Mouse (Mus musculus) bone marrow, adult 2 months (tissue): Measurements from ENCODE around the gene Cluh. TPM values are rescaled to one million over a fixed set of nuclear protein-coding genes. Genes with fewer than 3 reads are reported as not detected.

Source experiments
- H3K27ac ChIP-seq: fragments of 200-500 bp; 2 replicates; pipeline ENCODE4 v1.5.1; 2012; ENCODE audit warnings: low read depth, mild to moderate bottlenecking, control low read depth, inconsistent platforms, low read length; ENCODE audit not compliant: control insufficient read depth, poor library complexity, insufficient read depth
- H3K4me1 ChIP-seq: fragments of 200-500 bp; 2 replicates; pipeline ENCODE4 v1.6.1; 2011; ENCODE audit warnings: low read length; ENCODE audit not compliant: control insufficient read depth, insufficient read depth
- H3K4me3 ChIP-seq: fragments of 200-500 bp; replicated peaks from 2 replicates; pipeline ENCODE3; 2011; ENCODE audit warnings: mild to moderate bottlenecking, low read depth, low read length, control low read depth; ENCODE audit not compliant: control insufficient read depth
- CTCF ChIP-seq: fragments of 200-500 bp; IDR thresholded peaks from 2 replicates; pipeline ENCODE4 v1.5.1; 2011; ENCODE audit warnings: low read length, control low read depth; ENCODE audit not compliant: control insufficient read depth, insufficient read depth
- POLR2A ChIP-seq: fragments of 200-500 bp; IDR thresholded peaks from 2 replicates; pipeline ENCODE4 v1.6.1; 2011; ENCODE audit warnings: low read depth, mild to moderate bottlenecking, control low read depth, low read length, borderline replicate concordance; ENCODE audit not compliant: control insufficient read depth
- WGBS: fragments of 180-500 bp; shearing (Covaris S2); methylation state at CpG from one replicate; pipeline ENCODE4 v1.1.7; 2018; 5-methylcytosine and 5-hydroxymethylcytosine counted together
- polyA plus RNA-seq: library from polyadenylated mRNA; stranded (reverse); fragments of >200 nt; gene quantifications from 2 replicates; pipeline ENCODE4 v1.2.4, GENCODE M21; 2011; ENCODE audit warnings: low replicate concordance; ENCODE audit not compliant: missing spikeins, insufficient read depth, insufficient read length

The Cluh gene
- polyA plus RNA-seq, 1 experiment = 34.1 TPM

DNA sequence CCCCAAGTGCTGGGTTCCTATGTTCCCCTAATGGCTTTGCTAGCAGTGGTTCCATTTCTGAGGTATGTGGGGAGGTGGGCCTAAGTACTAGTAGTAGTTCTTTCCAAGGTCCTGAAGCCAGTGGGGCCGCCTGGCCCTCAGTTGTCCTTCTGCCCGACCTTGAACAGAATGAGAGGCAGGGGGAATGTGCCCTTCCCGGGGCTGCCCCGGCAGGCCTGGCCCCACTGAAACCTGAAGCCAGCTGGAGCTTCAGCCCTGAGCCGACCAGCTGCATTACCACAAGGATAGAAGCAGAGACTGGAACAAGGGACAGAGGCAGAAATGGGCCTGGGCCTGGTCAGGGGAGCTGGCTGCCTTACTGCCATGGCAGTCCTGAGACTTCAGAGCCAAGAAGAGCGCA is 4.1 kb downstream of the Cluh start:
- 85% methylated on average over 6 of the region's 6 CpGs for WGBS
- no peak for TF ChIP-seq CTCF
- TF ChIP-seq POLR2A = no peak
- Histone ChIP-seq H3K4me1 (peaks cover 1% of the 10 kb centered on the region), H3K27ac (no peak overlapping the region), H3K4me3 (no peak overlapping the region)

DNA sequence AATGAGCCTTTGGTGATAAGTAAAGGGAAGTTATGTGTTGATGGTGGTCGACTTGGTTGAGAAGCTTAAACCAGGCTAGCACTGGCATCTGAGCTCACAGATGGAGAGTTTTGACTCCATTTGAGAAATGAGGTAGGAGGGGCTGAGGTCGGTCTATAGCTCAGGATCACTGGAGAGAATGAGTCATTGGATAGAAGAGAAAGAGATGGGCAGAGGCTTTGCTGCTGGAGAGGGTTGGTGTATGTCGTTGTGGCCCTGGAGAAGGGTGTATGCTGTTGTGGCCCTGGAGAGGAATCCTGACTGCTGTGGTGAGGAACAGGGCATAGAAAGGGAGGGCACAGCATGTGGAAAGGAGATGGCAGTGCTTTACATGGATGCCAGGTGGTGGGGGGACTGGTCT is 6.6 kb downstream of the Cluh start:
- Histone ChIP-seq H3K27ac (no peak overlapping the region), H3K4me3 (no peak overlapping the region), H3K4me1 (no peaks in the 10 kb centered on the region)
- WGBS = 65% methylated on average over 3 of the region's 3 CpGs
- TF ChIP-seq CTCF (no peak), POLR2A (no peak)

GRCm38 (mm10) chr11:74660336-74660735 is 11.0 kb downstream of the Cluh start:
- Histone ChIP-seq H3K27ac (no peak overlapping the region), H3K4me1 (no peaks in the 10 kb centered on the region), H3K4me3 (no peak overlapping the region)
- WGBS = 88% methylated on average over 13 of the region's 13 CpGs
- TF ChIP-seq CTCF (no peak), POLR2A (no peak)

- TF ChIP-seq POLR2A (no peak), CTCF (no peak)
Measured at GRCm38 (mm10) chr11:74661641-74662040, 12.3 kb downstream of the Cluh start.

GRCm38 (mm10) chr11:74662221-74662620 is 12.9 kb downstream of the Cluh start:
- Histone ChIP-seq H3K27ac (no peak overlapping the region), H3K4me3 (no peak overlapping the region), H3K4me1 (no peaks in the 10 kb centered on the region)
- TF ChIP-seq POLR2A = no peak
- no peak for TF ChIP-seq CTCF
- 78% methylated on average over 6 of the region's 6 CpGs for WGBS

More at GRCm38 (mm10) chr11:74661641-74662040, 12.3 kb downstream of the Cluh start:
- Histone ChIP-seq H3K27ac (no peak overlapping the region), H3K4me3 (no peak overlapping the region), H3K4me1 (no peaks in the 10 kb centered on the region)
- 60% methylated on average over 19 of the region's 19 CpGs for WGBS

DNA sequence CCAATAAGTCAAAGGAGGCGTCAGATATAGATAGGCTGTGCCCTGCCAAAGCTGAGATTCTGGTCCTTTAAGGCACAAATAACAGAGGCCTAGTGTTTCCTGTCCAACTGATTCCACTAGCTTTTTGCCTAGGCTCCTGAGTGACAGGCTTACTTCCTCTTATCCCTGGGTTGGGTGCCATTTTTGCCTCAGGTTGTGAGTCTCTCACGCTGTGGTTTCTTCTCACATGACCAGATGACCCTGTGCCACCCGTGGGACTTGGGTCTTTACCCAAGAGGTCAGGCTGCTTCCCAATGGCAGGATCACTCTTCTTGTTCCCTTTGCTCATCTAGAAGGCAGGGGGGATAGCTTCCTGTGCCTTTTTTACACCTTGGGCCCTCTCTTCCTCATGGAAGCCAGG is 15.0 kb downstream of the Cluh start:
- WGBS = 34% methylated on average over 3 of the region's 3 CpGs
- no peak overlapping the region for H3K4me3 ChIP-seq
- TF ChIP-seq CTCF (no peak), POLR2A (no peak)
- H3K27ac ChIP-seq = no peak overlapping the region
- H3K4me1 ChIP-seq = no peaks in the 10 kb centered on the region

GRCm38 (mm10) chr11:74664906-74665305 is 15.6 kb downstream of the Cluh start:
- WGBS = 34% methylated on average over 8 of the region's 8 CpGs
- Histone ChIP-seq H3K4me3 (no peak overlapping the region), H3K27ac (no peak overlapping the region)

DNA sequence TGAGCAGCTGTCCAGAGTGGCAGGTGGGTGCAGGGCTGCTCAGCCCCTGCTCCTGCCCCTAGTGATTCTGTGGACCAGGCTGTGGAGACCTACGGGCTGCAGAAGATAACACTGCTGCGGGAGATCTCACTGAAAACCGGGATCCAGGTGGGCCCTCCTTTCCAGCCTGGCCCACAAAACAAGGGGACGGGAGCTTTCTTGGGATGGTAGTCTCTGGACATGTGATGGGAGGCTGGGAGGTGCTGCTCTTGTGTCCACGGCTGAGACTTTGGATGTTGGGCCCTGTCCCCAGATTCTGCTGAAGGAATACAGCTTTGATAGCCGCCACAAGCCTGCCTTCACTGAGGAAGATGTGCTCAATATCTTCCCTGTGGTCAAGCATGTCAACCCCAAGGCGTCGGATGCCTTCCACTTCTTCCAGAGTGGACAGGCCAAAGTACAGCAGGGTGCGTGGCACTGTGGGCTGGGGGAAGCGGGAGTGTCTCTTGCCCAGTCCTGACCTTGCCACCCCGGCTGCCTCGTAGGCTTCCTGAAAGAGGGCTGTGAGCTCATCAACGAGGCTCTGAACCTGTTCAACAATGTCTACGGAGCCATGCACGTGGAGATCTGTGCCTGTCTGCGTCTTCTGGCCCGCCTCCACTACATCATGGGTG is 16.5 kb downstream of the Cluh start:
- TF ChIP-seq POLR2A (no peak), CTCF (no peak)
- no peaks in the 10 kb centered on the region for H3K4me1 ChIP-seq
- no peak overlapping the region for H3K27ac ChIP-seq
- no peak overlapping the region for H3K4me3 ChIP-seq
- 88% methylated on average over 17 of the region's 17 CpGs for WGBS

More at GRCm38 (mm10) chr11:74664906-74665305, 15.6 kb downstream of the Cluh start:
- TF ChIP-seq CTCF (no peak), POLR2A (no peak)
- no peaks in the 10 kb centered on the region for H3K4me1 ChIP-seq

- Histone ChIP-seq H3K27ac (no peak overlapping the region), H3K4me3 (no peak overlapping the region), H3K4me1 (no peaks in the 10 kb centered on the region)
- TF ChIP-seq CTCF (no peak), POLR2A (no peak)
- 88% methylated on average over 5 of the region's 5 CpGs for WGBS
Measured at GRCm38 (mm10) chr11:74666284-74666652, 17.0 kb downstream of the Cluh start.
